Mouse (Mus musculus): ENCODE measurements around the gene Tbc1d22a.

DNA sequence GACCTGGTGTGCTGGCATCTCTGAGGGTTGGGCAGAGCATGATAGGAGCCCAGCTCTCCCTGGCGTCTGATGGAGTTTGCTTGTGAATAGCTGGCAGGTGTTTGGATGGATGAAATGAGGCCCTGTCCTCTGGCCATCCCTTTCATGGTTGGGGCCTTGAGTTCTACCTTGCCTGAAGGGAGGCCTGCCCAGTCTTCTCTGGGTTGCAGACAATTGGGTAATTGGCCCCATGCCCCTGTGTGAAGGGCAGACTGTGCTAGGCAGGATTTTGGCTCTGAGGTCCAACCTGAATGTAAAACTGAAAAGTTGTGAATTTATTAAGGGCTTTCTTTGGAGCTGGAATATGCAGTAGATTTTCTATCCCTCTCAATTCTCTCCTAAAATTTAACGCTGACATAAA is 204.2 kb downstream of the Tbc1d22a start:
- no peak for TF ChIP-seq CTCF (IDR thresholded peaks at IDR 0.05; ENCODE audit: borderline replicate concordance, insufficient read depth, low read length)
- no peak for TF ChIP-seq POLR2A (IDR thresholded peaks at IDR 0.05; ENCODE audit: low read depth, low read length)
